Mouse (Mus musculus): Measurements from ENCODE around the gene Ankar. TPM values are rescaled to one million over a fixed set of nuclear protein-coding genes. Genes with fewer than 3 reads are reported as not detected.

Gene Ankar
- not detected in 2 replicates for polyA plus RNA-seq (2015; fragmentation: Nextera tagmentation; extraction: Ambion mirVana)

- H3K9ac ChIP-seq, result no peak within 1 kb of the TSS
- no peak within 1 kb of the TSS for H3K27ac ChIP-seq (replicated peaks)
- no peaks in the 10 kb centered on the region for H3K9me3 ChIP-seq (replicated peaks)
- no peak within 1 kb of the TSS for H3K4me3 ChIP-seq (replicated peaks)
- no peak for ATAC-seq (ENCODE audit: insufficient read depth)
- no peaks in the 10 kb centered on the region for H3K27me3 ChIP-seq
- H3K36me3 ChIP-seq (replicated peaks), result no peaks in the 10 kb centered on the region
- no peaks in the 10 kb centered on the region for H3K4me1 ChIP-seq (replicated peaks)
- WGBS (ENCODE audit: insufficient replicate concordance), result 71% methylated on average over 11 of the region's 11 CpGs
- no peak within 1 kb of the TSS for H3K4me2 ChIP-seq
Measured at GRCm38 (mm10) chr1:72700479-72700878, at the start of gene Ankar. Gene Ankar (minus strand): TSS chr1:72700579.

- Histone ChIP-seq H3K4me2 (no peak overlapping the region), H3K9me3 (replicated peaks) (no peaks in the 10 kb centered on the region), H3K4me1 (replicated peaks) (no peaks in the 10 kb centered on the region), H3K27ac (replicated peaks) (no peak overlapping the region), H3K27me3 (no peaks in the 10 kb centered on the region), H3K36me3 (replicated peaks) (no peaks in the 10 kb centered on the region), H3K4me3 (replicated peaks) (no peak overlapping the region), H3K9ac (no peak overlapping the region)
- no peak for ATAC-seq (ENCODE audit: insufficient read depth)
- WGBS (ENCODE audit: insufficient replicate concordance), result 62% methylated on average over 7 of the region's 7 CpGs
Measured at GRCm38 (mm10) chr1:72746382-72746781, 46.0 kb upstream of the Ankar start.

- H3K27ac ChIP-seq (replicated peaks), result no peak overlapping the region
- no peak for ATAC-seq (ENCODE audit: insufficient read depth)
- H3K4me2 ChIP-seq, result no peak overlapping the region
- 58% methylated on average over 8 of the region's 8 CpGs for WGBS (ENCODE audit: insufficient replicate concordance)
- H3K9ac ChIP-seq, result no peak overlapping the region
- no peaks in the 10 kb centered on the region for H3K27me3 ChIP-seq
- no peaks in the 10 kb centered on the region for H3K4me1 ChIP-seq (replicated peaks)
- no peaks in the 10 kb centered on the region for H3K9me3 ChIP-seq (replicated peaks)
- no peaks in the 10 kb centered on the region for H3K36me3 ChIP-seq (replicated peaks)
- H3K4me3 ChIP-seq (replicated peaks), result no peak overlapping the region
Measured at GRCm38 (mm10) chr1:72744816-72745506, 44.6 kb upstream of the Ankar start.

- no peak overlapping the region for H3K4me3 ChIP-seq (replicated peaks)
- ATAC-seq (ENCODE audit: insufficient read depth), result no peak
- H3K27ac ChIP-seq (replicated peaks), result no peak overlapping the region
- H3K9me3 ChIP-seq (replicated peaks), result no peaks in the 10 kb centered on the region
- H3K9ac ChIP-seq, result no peak overlapping the region
- H3K4me2 ChIP-seq, result no peak overlapping the region
- H3K36me3 ChIP-seq (replicated peaks), result no peaks in the 10 kb centered on the region
- no peaks in the 10 kb centered on the region for H3K4me1 ChIP-seq (replicated peaks)
- H3K27me3 ChIP-seq, result no peaks in the 10 kb centered on the region
- WGBS (ENCODE audit: insufficient replicate concordance), result 61% methylated on average over 5 of the region's 5 CpGs
Measured at GRCm38 (mm10) chr1:72741406-72741805, 41.0 kb upstream of the Ankar start.

GRCm38 (mm10) chr1:72739681-72740063 lies 39.3 kb upstream of the Ankar start:
- no peaks in the 10 kb centered on the region for H3K4me1 ChIP-seq (replicated peaks)
- H3K27me3 ChIP-seq, result no peaks in the 10 kb centered on the region
- no peak overlapping the region for H3K9ac ChIP-seq
- no peaks in the 10 kb centered on the region for H3K36me3 ChIP-seq (replicated peaks)
- H3K4me3 ChIP-seq (replicated peaks), result no peak overlapping the region
- no peak overlapping the region for H3K4me2 ChIP-seq
- no peak for ATAC-seq (ENCODE audit: insufficient read depth)
- WGBS (ENCODE audit: insufficient replicate concordance), result 76% methylated on average over 10 of the region's 10 CpGs
- H3K27ac ChIP-seq (replicated peaks), result no peak overlapping the region
- no peaks in the 10 kb centered on the region for H3K9me3 ChIP-seq (replicated peaks)

GRCm38 (mm10) chr1:72738946-72739680 lies 38.7 kb upstream of the Ankar start:
- Histone ChIP-seq H3K4me1 (replicated peaks) (no peaks in the 10 kb centered on the region), H3K27ac (replicated peaks) (no peak overlapping the region), H3K9ac (no peak overlapping the region), H3K4me2 (no peak overlapping the region), H3K9me3 (replicated peaks) (no peaks in the 10 kb centered on the region), H3K4me3 (replicated peaks) (no peak overlapping the region), H3K36me3 (replicated peaks) (no peaks in the 10 kb centered on the region), H3K27me3 (no peaks in the 10 kb centered on the region)
- 71% methylated on average over 15 of the region's 15 CpGs for WGBS (ENCODE audit: insufficient replicate concordance)
- no peak for ATAC-seq (ENCODE audit: insufficient read depth)

- Histone ChIP-seq H3K4me3 (replicated peaks) (no peak overlapping the region), H3K27ac (replicated peaks) (no peak overlapping the region), H3K36me3 (replicated peaks) (no peaks in the 10 kb centered on the region), H3K27me3 (no peaks in the 10 kb centered on the region), H3K4me1 (replicated peaks) (no peaks in the 10 kb centered on the region), H3K9me3 (replicated peaks) (no peaks in the 10 kb centered on the region), H3K4me2 (no peak overlapping the region), H3K9ac (no peak overlapping the region)
- no peak for ATAC-seq (ENCODE audit: insufficient read depth)
- 46% methylated on average over 13 of the region's 13 CpGs for WGBS (ENCODE audit: insufficient replicate concordance)
Measured at GRCm38 (mm10) chr1:72736397-72737125, 36.2 kb upstream of the Ankar start.

- Histone ChIP-seq H3K27ac (replicated peaks) (no peak overlapping the region), H3K4me3 (replicated peaks) (no peak overlapping the region), H3K4me1 (replicated peaks) (no peaks in the 10 kb centered on the region), H3K27me3 (no peaks in the 10 kb centered on the region), H3K9ac (no peak overlapping the region), H3K36me3 (replicated peaks) (no peaks in the 10 kb centered on the region), H3K4me2 (no peak overlapping the region), H3K9me3 (replicated peaks) (no peaks in the 10 kb centered on the region)
- 77% methylated on average over 9 of the region's 9 CpGs for WGBS (ENCODE audit: insufficient replicate concordance)
- no peak for ATAC-seq (ENCODE audit: insufficient read depth)
Measured at GRCm38 (mm10) chr1:72733191-72733691, 32.9 kb upstream of the Ankar start.

- WGBS (ENCODE audit: insufficient replicate concordance), result 75% methylated on average over 10 of the region's 10 CpGs
- H3K27ac ChIP-seq (replicated peaks), result no peak overlapping the region
- no peak overlapping the region for H3K4me2 ChIP-seq
- 0 out of 2 replicates have a peak, but pooled peaks cover 3% of the 10 kb centered on the region for H3K4me1 ChIP-seq (replicated peaks)
- no peak overlapping the region for H3K9ac ChIP-seq
- H3K4me3 ChIP-seq (replicated peaks), result no peak overlapping the region
- no peaks in the 10 kb centered on the region for H3K36me3 ChIP-seq (replicated peaks)
- ATAC-seq (ENCODE audit: insufficient read depth), result no peak
- no peaks in the 10 kb centered on the region for H3K27me3 ChIP-seq
- no peaks in the 10 kb centered on the region for H3K9me3 ChIP-seq (replicated peaks)
Measured at GRCm38 (mm10) chr1:72730126-72730525, 29.7 kb upstream of the Ankar start.

GRCm38 (mm10) chr1:72728781-72729180 lies 28.4 kb upstream of the Ankar start:
- no peak for ATAC-seq (ENCODE audit: insufficient read depth)
- no peak overlapping the region for H3K4me2 ChIP-seq
- no peaks in the 10 kb centered on the region for H3K36me3 ChIP-seq (replicated peaks)
- no peak overlapping the region for H3K4me3 ChIP-seq (replicated peaks)
- no peak overlapping the region for H3K9ac ChIP-seq
- no peaks in the 10 kb centered on the region for H3K27me3 ChIP-seq
- 64% methylated on average over 4 of the region's 4 CpGs for WGBS (ENCODE audit: insufficient replicate concordance)
- H3K9me3 ChIP-seq (replicated peaks), result no peaks in the 10 kb centered on the region
- H3K4me1 ChIP-seq (replicated peaks), result 0 out of 2 replicates have a peak, but pooled peaks cover 3% of the 10 kb centered on the region
- H3K27ac ChIP-seq (replicated peaks), result no peak overlapping the region

GRCm38 (mm10) chr1:72725941-72726340 lies 25.6 kb upstream of the Ankar start:
- WGBS (ENCODE audit: insufficient replicate concordance), result 81% methylated on average over 13 of the region's 13 CpGs
- Histone ChIP-seq H3K27me3 (no peaks in the 10 kb centered on the region), H3K4me2 (no peak overlapping the region), H3K36me3 (replicated peaks) (no peaks in the 10 kb centered on the region), H3K9ac (no peak overlapping the region), H3K4me1 (replicated peaks) (0 out of 2 replicates have a peak, but pooled peaks cover 3% of the 10 kb centered on the region), H3K27ac (replicated peaks) (no peak overlapping the region), H3K4me3 (replicated peaks) (no peak overlapping the region), H3K9me3 (replicated peaks) (no peaks in the 10 kb centered on the region)
- ATAC-seq (ENCODE audit: insufficient read depth), result no peak
